Mouse (Mus musculus) liver, embryonic 14.5 days (tissue): ENCODE results near the gene Slc12a3. TPM values are rescaled to one million over a fixed set of nuclear protein-coding genes. Genes with fewer than 3 reads are reported as not detected.

Source experiments
- ATAC-seq: fragments of 200-750 bp; cut with Nextera tagmentation; 2 replicates; pipeline ENCODE4 v1.8.0; 2017; ENCODE audit warnings: moderate number of reproducible peaks, mild to moderate bottlenecking, moderate library complexity; ENCODE audit not compliant: insufficient read depth
- DNase-seq, 3 experiments: peaks; one replicate each; pipeline ENCODE4 v3.0.0-alpha.2; 2012 to 2013; ENCODE audit warnings: low read depth in 3 of 3, low spot score in 3 of 3
- H3K27ac ChIP-seq: fragments of 300-500 bp; sonication (generic); 2 replicates; pipeline ENCODE4 v1.5.1; 2014; ENCODE audit warnings: moderate library complexity, mild to moderate bottlenecking, control low read depth, inconsistent platforms
- H3K27me3 ChIP-seq: fragments of 300-500 bp; sonication (generic); 2 replicates; pipeline ENCODE4 v1.6.1; 2014; ENCODE audit warnings: mild to moderate bottlenecking, low read length, moderate library complexity; ENCODE audit not compliant: control insufficient read depth, insufficient read depth
- H3K36me3 ChIP-seq: fragments of 300-500 bp; sonication (generic); replicated peaks from 2 replicates; pipeline ENCODE4 v1.6.1; 2014; ENCODE audit warnings: low read depth; ENCODE audit not compliant: control insufficient read depth, insufficient read depth
- H3K4me1 ChIP-seq, 2 experiments: fragments of 200-500 bp in 1 of 2; fragments of 300-500 bp in 1 of 2; sonication (generic) in 1 of 2; replicated peaks; 2 replicates each; pipeline ENCODE4 v1.6.1; 2012 to 2014; ENCODE audit warnings: antibody characterized with exemption in 1 of 2, inconsistent platforms in 1 of 2, low read length in 1 of 2; ENCODE audit not compliant: control insufficient read depth in 2 of 2, insufficient read depth in 2 of 2
- H3K4me2 ChIP-seq: fragments of 300-500 bp; sonication (generic); 2 replicates; pipeline ENCODE4 v1.6.1; 2014; ENCODE audit warnings: low read depth, mild to moderate bottlenecking, control low read depth, moderate library complexity
- H3K4me3 ChIP-seq, 2 experiments: fragments of 200-500 bp in 1 of 2; fragments of 300-500 bp in 1 of 2; sonication (generic) in 1 of 2; 2 replicates each; pipeline ENCODE4 v1.5.1; 2012 to 2014; ENCODE audit warnings: low read depth in 2 of 2, low read length in 2 of 2, mild to moderate bottlenecking in 2 of 2, control low read depth in 1 of 2, inconsistent platforms in 1 of 2, moderate library complexity in 1 of 2; ENCODE audit not compliant: insufficient read depth in 1 of 2
- H3K9ac ChIP-seq: fragments of 300-500 bp; sonication (generic); replicated peaks from 2 replicates; pipeline ENCODE4 v1.6.1; 2014; ENCODE audit warnings: mild to moderate bottlenecking, control low read depth, moderate library complexity
- H3K9me3 ChIP-seq: fragments of 300-500 bp; sonication (generic); 2 replicates; pipeline ENCODE4 v1.6.1; 2016; ENCODE audit warnings: low read length, mixed read lengths; ENCODE audit not compliant: control insufficient read depth
- CTCF ChIP-seq: IDR thresholded peaks from 2 replicates; pipeline ENCODE4 v1.5.1; 2016; ENCODE audit warnings: antibody characterized with exemption, low read depth, control low read depth
- EP300 ChIP-seq: IDR thresholded peaks from 2 replicates; pipeline ENCODE4 v1.6.1; 2016; ENCODE audit warnings: antibody characterized with exemption, low read depth
- WGBS: fragments of 180-500 bp; shearing (Covaris S2); extraction: QIAGEN DNeasy Blood & Tissue Kit; methylation state at CpG from one replicate; pipeline ENCODE4 v1.1.7; 2014; ENCODE audit not compliant: insufficient replicate concordance; 5-methylcytosine and 5-hydroxymethylcytosine counted together
- polyA plus RNA-seq, 2 experiments: library from polyadenylated mRNA; depleted of rRNA in 1 of 2; stranded (reverse) in 1 of 2; unstranded in 1 of 2; fragments of >200 nt; fragmentation: Nextera tagmentation in 1 of 2; extraction: Ambion mirVana in 1 of 2; gene quantifications; 2 replicates each; pipeline versions ENCODE4 v1.2.1 to v1.2.3; 2012 to 2014

Gene Slc12a3
- polyA plus RNA-seq (2012; rRNA removed) = 0.01 TPM in 1 of 2 replicates, not detected in the other
- polyA plus RNA-seq (2014; fragmentation: Nextera tagmentation; extraction: Ambion mirVana) = 0.11 TPM in 1 of 2 replicates, not detected in the other

GRCm38 (mm10) chr8:94328932-94329728 is at the start of gene Slc12a3:
TSS of gene Slc12a3 (plus strand) at chr8:94329201.
- Histone ChIP-seq H3K4me2 (no peak within 1 kb of the TSS), H3K9me3 (no peaks in the 10 kb centered on the region), H3K9ac (no peak within 1 kb of the TSS), H3K4me1 (no peaks in the 10 kb centered on the region), H3K4me3 (no peak within 1 kb of the TSS), H3K27ac (no peak within 1 kb of the TSS), H3K36me3 (no peaks in the 10 kb centered on the region), H3K27me3 (no peaks in the 10 kb centered on the region)
- WGBS = 66% methylated on average over 21 of the region's 21 CpGs
- no peak for TF ChIP-seq CTCF
- TF ChIP-seq EP300 = no peak
- DNase-seq (no peak), ATAC-seq (no peak)

GRCm38 (mm10) chr8:94280001-94280613 is 48.9 kb upstream of the Slc12a3 start:
- Histone ChIP-seq H3K9me3 (no peaks in the 10 kb centered on the region), H3K27ac (no peak overlapping the region), H3K36me3 (no peaks in the 10 kb centered on the region), H3K4me3 (no peak overlapping the region), H3K27me3 (no peaks in the 10 kb centered on the region), H3K4me2 (no peak overlapping the region), H3K4me1 (peaks cover 0 to 4% of the 10 kb centered on the region in 2 experiments; a peak in 2 of 4 replicates), H3K9ac (no peak overlapping the region)
- ATAC-seq (no peak), DNase-seq (no peak)
- TF ChIP-seq EP300 = no peak
- 69% methylated on average over 5 of the region's 5 CpGs for WGBS

GRCm38 (mm10) chr8:94282453-94282985 is 46.5 kb upstream of the Slc12a3 start:
- H3K4me3 ChIP-seq = no peak overlapping the region
- no peak overlapping the region for H3K9ac ChIP-seq
- ATAC-seq = no peak
- no peak overlapping the region for H3K4me2 ChIP-seq
- H3K36me3 ChIP-seq = no peaks in the 10 kb centered on the region
- no peak for DNase-seq
- H3K9me3 ChIP-seq = no peaks in the 10 kb centered on the region
- H3K27ac ChIP-seq = no peak overlapping the region
- no peak for TF ChIP-seq CTCF
- no peak for TF ChIP-seq EP300
- WGBS = 79% methylated on average over 3 of the region's 3 CpGs
- no peaks in the 10 kb centered on the region for H3K27me3 ChIP-seq
- H3K4me1 ChIP-seq = peaks cover 0 to 4% of the 10 kb centered on the region in 2 experiments; a peak in 2 of 4 replicates

- H3K4me1 ChIP-seq = peaks cover 0 to 4% of the 10 kb centered on the region in 2 experiments; a peak in 2 of 4 replicates
- H3K9me3 ChIP-seq = no peaks in the 10 kb centered on the region
- no peak overlapping the region for H3K27ac ChIP-seq
- H3K36me3 ChIP-seq = no peaks in the 10 kb centered on the region
- no peak overlapping the region for H3K4me2 ChIP-seq
- DNase-seq (no peak), ATAC-seq (no peak)
- no peak for TF ChIP-seq CTCF
- TF ChIP-seq EP300 = no peak
- 82% methylated on average over 7 of the region's 7 CpGs for WGBS
- no peaks in the 10 kb centered on the region for H3K27me3 ChIP-seq
- H3K4me3 ChIP-seq = no peak overlapping the region
- no peak overlapping the region for H3K9ac ChIP-seq
Observed at GRCm38 (mm10) chr8:94284204-94284603, 44.8 kb upstream of the Slc12a3 start.

GRCm38 (mm10) chr8:94290606-94291005 is 38.4 kb upstream of the Slc12a3 start:
- H3K4me2 ChIP-seq = no peak overlapping the region
- H3K36me3 ChIP-seq = no peaks in the 10 kb centered on the region; the same call in 1 of the 2 replicates
- no peak for ATAC-seq
- H3K4me3 ChIP-seq = no peak overlapping the region
- no peak overlapping the region for H3K9ac ChIP-seq
- 46% methylated on average over 5 of the region's 5 CpGs for WGBS
- TF ChIP-seq CTCF = no peak
- TF ChIP-seq EP300 = no peak
- H3K9me3 ChIP-seq = no peaks in the 10 kb centered on the region
- peaks cover 0 to 10% of the 10 kb centered on the region in 2 experiments; a peak in 2 of 4 replicates for H3K4me1 ChIP-seq
- no peaks in the 10 kb centered on the region for H3K27me3 ChIP-seq
- DNase-seq = no peak
- no peak overlapping the region for H3K27ac ChIP-seq
